Mouse (Mus musculus) midbrain, embryonic 12.5 days (tissue): Measurements from ENCODE around the gene Mcm5. TPM values are rescaled to one million over a fixed set of nuclear protein-coding genes. Genes with fewer than 3 reads are reported as not detected.
A peak's percentile ranks its signal among the peaks of the same experiment; 100 is the strongest.

Source experiments
- ATAC-seq: fragments of 200-750 bp; cut with Nextera tagmentation; 2 replicates; pipeline ENCODE4 v1.8.0; 2017; ENCODE audit warnings: low read depth, moderate TSS enrichment, moderate library complexity; ENCODE audit not compliant: low FRiP score
- H3K27ac ChIP-seq: fragments of 300-500 bp; sonication (generic); replicated peaks from 2 replicates; pipeline ENCODE4 v1.5.1; 2016; ENCODE audit warnings: mild to moderate bottlenecking
- H3K27me3 ChIP-seq: fragments of 300-500 bp; sonication (generic); 2 replicates; pipeline ENCODE4 v1.6.1; 2016; ENCODE audit warnings: mild to moderate bottlenecking
- H3K36me3 ChIP-seq: fragments of 300-500 bp; sonication (generic); 2 replicates; pipeline ENCODE4 v1.6.1; 2016
- H3K4me1 ChIP-seq: fragments of 300-500 bp; sonication (generic); 2 replicates; pipeline ENCODE4 v1.6.1; 2016
- H3K4me2 ChIP-seq: fragments of 300-500 bp; sonication (generic); replicated peaks from 2 replicates; pipeline ENCODE4 v1.6.1; 2016; ENCODE audit warnings: mild to moderate bottlenecking, moderate library complexity
- H3K4me3 ChIP-seq: fragments of 300-500 bp; sonication (generic); 2 replicates; pipeline ENCODE4 v1.5.1; 2016; ENCODE audit warnings: mild to moderate bottlenecking
- H3K9ac ChIP-seq: fragments of 300-500 bp; sonication (generic); replicated peaks from 2 replicates; pipeline ENCODE4 v1.6.1; 2016; ENCODE audit warnings: mild to moderate bottlenecking, moderate library complexity
- H3K9me3 ChIP-seq: fragments of 300-500 bp; sonication (generic); 2 replicates; pipeline ENCODE4 v1.6.1; 2016; ENCODE audit warnings: mild to moderate bottlenecking
- WGBS: fragments of 180-500 bp; shearing (Covaris S2); methylation state at CpG from one replicate; pipeline ENCODE4 v1.1.7; 2016; 5-methylcytosine and 5-hydroxymethylcytosine counted together
- polyA plus RNA-seq: library from polyadenylated mRNA; unstranded; fragments of >200 nt; fragmentation: Nextera tagmentation; extraction: Ambion mirVana; gene quantifications from 2 replicates; pipeline ENCODE4 v1.2.1, GENCODE M21; 2016

Mcm5 gene
- 139 and 152 TPM in 2 replicates for polyA plus RNA-seq

GRCm38 (mm10) chr8:75109236-75109967 lies at the start of gene Mcm5:
Mcm5 (plus strand) TSS chr8:75109569.
- Histone ChIP-seq H3K27me3 (no peaks in the 10 kb centered on the region), H3K9me3 (no peaks in the 10 kb centered on the region), H3K9ac (peak within 1 kb of the TSS; percentile 86), H3K27ac (peak within 1 kb of the TSS; percentile 77), H3K4me2 (peak within 1 kb of the TSS; percentile 84), H3K4me1 (peaks cover 21% of the 10 kb centered on the region), H3K4me3 (peak within 1 kb of the TSS; percentile 78), H3K36me3 (peaks cover 31% of the 10 kb centered on the region)
- WGBS = under 1% methylated on average over 59 of the region's 59 CpGs
- peak; percentile 98 for ATAC-seq

GRCm38 (mm10) chr8:75060022-75060421 lies 49.3 kb upstream of the Mcm5 start:
- 73% methylated on average over 6 of the region's 6 CpGs for WGBS
- Histone ChIP-seq H3K27ac (no peak overlapping the region), H3K27me3 (no peaks in the 10 kb centered on the region), H3K9ac (no peak overlapping the region), H3K36me3 (no peaks in the 10 kb centered on the region), H3K9me3 (no peaks in the 10 kb centered on the region), H3K4me1 (no peaks in the 10 kb centered on the region), H3K4me3 (no peak overlapping the region), H3K4me2 (no peak overlapping the region)
- ATAC-seq = no peak

- Histone ChIP-seq H3K4me3 (no peak overlapping the region), H3K27me3 (no peaks in the 10 kb centered on the region), H3K9ac (no peak overlapping the region), H3K36me3 (no peaks in the 10 kb centered on the region), H3K9me3 (no peaks in the 10 kb centered on the region), H3K4me2 (no peak overlapping the region), H3K4me1 (no peaks in the 10 kb centered on the region), H3K27ac (no peak overlapping the region)
- ATAC-seq = no peak
- WGBS = 87% methylated on average over 2 of the region's 2 CpGs
These were observed 48.6 kb upstream of the Mcm5 start for GRCm38 (mm10) chr8:75060815-75061214.

GRCm38 (mm10) chr8:75063290-75063689 lies 46.1 kb upstream of the Mcm5 start:
- no peaks in the 10 kb centered on the region for H3K27me3 ChIP-seq
- 90% methylated on average over 3 of the region's 3 CpGs for WGBS
- H3K9me3 ChIP-seq = no peaks in the 10 kb centered on the region
- no peak for ATAC-seq
- no peaks in the 10 kb centered on the region for H3K4me1 ChIP-seq
- no peak overlapping the region for H3K4me2 ChIP-seq
- H3K36me3 ChIP-seq = no peaks in the 10 kb centered on the region; the same call in 1 of the 2 replicates
- no peak overlapping the region for H3K27ac ChIP-seq
- H3K4me3 ChIP-seq = no peak overlapping the region
- H3K9ac ChIP-seq = no peak overlapping the region

GRCm38 (mm10) chr8:75064790-75065189 lies 44.6 kb upstream of the Mcm5 start:
- Histone ChIP-seq H3K27ac (no peak overlapping the region), H3K9ac (no peak overlapping the region), H3K36me3 (no peaks in the 10 kb centered on the region; the same call in 1 of the 2 replicates), H3K4me1 (no peaks in the 10 kb centered on the region), H3K9me3 (no peaks in the 10 kb centered on the region), H3K4me3 (no peak overlapping the region), H3K27me3 (no peaks in the 10 kb centered on the region), H3K4me2 (no peak overlapping the region)
- ATAC-seq = no peak
- 93% methylated on average over 3 of the region's 3 CpGs for WGBS

- Histone ChIP-seq H3K27me3 (0 out of 2 replicates have a peak, but pooled peaks cover 3% of the 10 kb centered on the region), H3K4me2 (no peak overlapping the region), H3K4me1 (no peaks in the 10 kb centered on the region), H3K27ac (no peak overlapping the region), H3K9ac (no peak overlapping the region), H3K9me3 (no peaks in the 10 kb centered on the region), H3K36me3 (no peaks in the 10 kb centered on the region; the same call in 1 of the 2 replicates), H3K4me3 (no peak overlapping the region)
- no peak for ATAC-seq
- WGBS = 82% methylated on average over 6 of the region's 6 CpGs
These were observed 42.1 kb upstream of the Mcm5 start for GRCm38 (mm10) chr8:75067287-75067686.

GRCm38 (mm10) chr8:75070297-75070696 lies 39.1 kb upstream of the Mcm5 start:
- ATAC-seq = no peak
- H3K9ac ChIP-seq = no peak overlapping the region
- no peak overlapping the region for H3K4me2 ChIP-seq
- no peaks in the 10 kb centered on the region for H3K4me1 ChIP-seq
- WGBS = 57% methylated on average over 1 of the region's 1 CpGs
- no peaks in the 10 kb centered on the region for H3K9me3 ChIP-seq
- no peak overlapping the region for H3K4me3 ChIP-seq
- H3K27ac ChIP-seq = no peak overlapping the region
- H3K27me3 ChIP-seq = 0 out of 2 replicates have a peak, but pooled peaks cover 3% of the 10 kb centered on the region
- H3K36me3 ChIP-seq = no peaks in the 10 kb centered on the region; the same call in 1 of the 2 replicates

- Histone ChIP-seq H3K36me3 (no peaks in the 10 kb centered on the region; the same call in 1 of the 2 replicates), H3K27ac (no peak overlapping the region), H3K4me2 (no peak overlapping the region), H3K9me3 (no peaks in the 10 kb centered on the region), H3K9ac (no peak overlapping the region), H3K4me3 (no peak overlapping the region), H3K4me1 (no peaks in the 10 kb centered on the region), H3K27me3 (0 out of 2 replicates have a peak, but pooled peaks cover 3% of the 10 kb centered on the region)
- 32% methylated on average over 4 of the region's 4 CpGs for WGBS
- peak; percentile 82 for ATAC-seq
These were observed 37.6 kb upstream of the Mcm5 start for GRCm38 (mm10) chr8:75071627-75072346.

- no peak overlapping the region for H3K9ac ChIP-seq
- WGBS = 83% methylated on average over 1 of the region's 1 CpGs
- 0 out of 2 replicates have a peak, but pooled peaks cover 3% of the 10 kb centered on the region for H3K27me3 ChIP-seq
- no peak overlapping the region for H3K4me3 ChIP-seq
- H3K9me3 ChIP-seq = no peaks in the 10 kb centered on the region
- H3K36me3 ChIP-seq = no peaks in the 10 kb centered on the region
- no peak overlapping the region for H3K4me2 ChIP-seq
- no peaks in the 10 kb centered on the region for H3K4me1 ChIP-seq
- ATAC-seq = no peak
- H3K27ac ChIP-seq = no peak overlapping the region
These were observed 34.5 kb upstream of the Mcm5 start for GRCm38 (mm10) chr8:75074876-75075275.

GRCm38 (mm10) chr8:75078215-75078614 lies 31.2 kb upstream of the Mcm5 start:
- ATAC-seq = no peak
- 52% methylated on average over 1 of the region's 1 CpGs for WGBS

GRCm38 (mm10) chr8:75078851-75079250 lies 30.5 kb upstream of the Mcm5 start:
- no peak for ATAC-seq
- 95% methylated on average over 9 of the region's 9 CpGs for WGBS
- Histone ChIP-seq H3K36me3 (no peaks in the 10 kb centered on the region), H3K4me2 (no peak overlapping the region), H3K27me3 (peaks cover 4% of the 10 kb centered on the region; the same call in 1 of the 2 replicates), H3K9ac (no peak overlapping the region), H3K4me1 (0 out of 2 replicates have a peak, but pooled peaks cover 6% of the 10 kb centered on the region), H3K9me3 (no peaks in the 10 kb centered on the region), H3K27ac (no peak overlapping the region), H3K4me3 (no peak overlapping the region)

More at GRCm38 (mm10) chr8:75078215-75078614, 31.2 kb upstream of the Mcm5 start:
- Histone ChIP-seq H3K4me1 (no peaks in the 10 kb centered on the region), H3K4me3 (no peak overlapping the region), H3K27ac (no peak overlapping the region), H3K9ac (no peak overlapping the region), H3K27me3 (peaks cover 4% of the 10 kb centered on the region; the same call in 1 of the 2 replicates), H3K4me2 (no peak overlapping the region), H3K36me3 (no peaks in the 10 kb centered on the region), H3K9me3 (no peaks in the 10 kb centered on the region)
